Mouse (Mus musculus) spleen, embryonic (tissue): ENCODE results near the gene Prap1.
"Not testable (repeated sequence)": the region's sequence is repeated elsewhere in the genome, so short reads cannot be mapped to it uniquely, and the experiment has no call there.

Experiments
- CTCF ChIA-PET: fragments of 350-600 bp; sonication (Branson Sonifier 250); formaldehyde crosslinking; loops from one replicate; lab custom pipeline; 2022; lab: Charles Lee

Prap1 gene

GRCm38 (mm10) chr7:140127911-140128310, 34.7 kb downstream of the Prap1 start:
- CTCF ChIA-PET = no interaction called here

DNA sequence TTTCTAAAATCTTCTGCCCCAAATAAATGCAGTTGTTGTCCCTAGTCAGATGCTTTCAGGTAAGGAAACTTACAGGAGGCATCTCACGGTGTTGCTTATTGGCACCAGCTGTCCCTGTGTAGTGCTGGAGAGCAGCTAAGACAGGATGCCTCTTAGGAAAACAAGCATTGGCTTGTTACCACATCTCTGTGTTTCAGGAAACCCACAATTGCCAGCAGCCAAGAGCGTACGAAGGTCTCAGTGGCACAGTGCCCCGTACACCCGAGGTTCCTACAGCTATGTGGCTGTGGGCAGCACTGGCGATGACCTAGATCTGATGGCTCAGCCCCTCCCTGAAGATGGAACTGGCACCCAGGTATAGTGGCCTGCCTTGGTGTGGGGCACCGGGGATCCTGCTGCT, 39.0 kb downstream of the Prap1 start:
- CTCF ChIA-PET = not testable (repeated sequence)

GRCm38 (mm10) chr7:140134033-140134432, 40.8 kb downstream of the Prap1 start:
- CTCF ChIA-PET = interaction anchor here (0.6 kb wide), 1 partner anchor 1029 kb away, joined by 3 read pairs; no protein-coding TSS in a partner anchor

DNA sequence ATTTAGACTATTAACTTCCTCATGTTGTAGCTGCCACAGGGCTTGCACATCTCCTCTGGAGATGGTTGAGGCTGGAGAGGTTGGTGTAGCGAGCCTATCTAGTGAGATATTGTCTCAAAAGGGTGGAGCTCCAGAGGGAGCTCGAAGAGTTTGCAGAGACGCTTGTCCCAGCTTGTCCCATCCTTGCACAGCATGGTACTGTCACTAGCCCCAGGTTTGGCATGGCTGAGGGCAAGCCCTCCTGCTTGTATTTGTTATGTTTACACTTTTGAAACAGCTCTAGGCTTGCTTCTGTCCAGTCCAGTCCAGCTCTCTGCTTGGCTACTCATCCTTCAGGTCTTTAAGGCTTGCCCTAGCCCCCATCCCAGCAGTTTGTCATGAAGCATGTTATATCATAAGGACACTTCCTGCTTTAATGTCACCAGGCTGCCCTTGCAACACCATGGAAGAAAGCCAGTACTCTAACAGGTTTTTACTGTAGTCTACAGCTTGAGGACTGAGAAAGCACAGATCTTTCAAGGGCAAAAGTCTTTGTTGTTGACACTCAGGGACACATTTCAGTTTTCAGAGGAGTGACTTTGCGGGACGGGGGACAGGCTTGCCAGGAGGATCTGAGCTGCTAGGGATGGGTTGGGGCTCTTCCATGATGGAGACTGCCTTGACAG, 42.0 kb downstream of the Prap1 start:
- CTCF ChIA-PET = no interaction called here

GRCm38 (mm10) chr7:140137135-140138020, 44.2 kb downstream of the Prap1 start, which contains the start of gene Mtg1:
Gene Mtg1, plus strand, starts transcription at chr7:140137564.
- CTCF ChIA-PET = no interaction called here

GRCm38 (mm10) chr7:140138021-140138310, 44.8 kb downstream of the Prap1 start:
- CTCF ChIA-PET = no interaction called here

DNA sequence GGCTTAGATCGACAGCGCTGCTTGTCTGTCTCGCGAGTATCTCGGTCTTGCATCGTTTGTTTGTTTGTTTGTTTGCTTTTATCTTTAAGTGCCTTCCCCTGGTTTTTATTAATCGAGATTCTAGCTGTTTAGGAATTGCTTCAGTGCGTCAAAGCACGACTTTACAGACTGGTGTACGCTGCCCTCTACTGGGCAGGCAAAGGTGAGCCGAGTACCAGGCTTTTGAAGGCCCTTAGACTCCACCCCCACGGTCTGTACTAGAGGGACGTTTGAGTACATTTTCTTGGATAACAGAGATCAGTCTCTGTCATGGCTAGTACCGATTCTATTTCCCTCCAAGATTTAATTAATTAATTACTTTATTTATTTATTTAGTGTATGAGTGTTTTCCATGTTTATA, 48.2 kb downstream of the Prap1 start:
- CTCF ChIA-PET = interaction anchor here (0.6 to 1.2 kb wide), 2 partner anchors 25 to 146 kb away, joined by 3 to 4 read pairs; no protein-coding TSS in a partner anchor

- CTCF ChIA-PET = no interaction called here
Observed at GRCm38 (mm10) chr7:140144550-140144949, 51.4 kb downstream of the Prap1 start.
